Mouse (Mus musculus) c-Kit-positive CD71-positive TER-119-negative erythroid progenitor cells, embryonic 14.5 days (primary cell): ENCODE measurements at regions not wholly inside any gene's neighbourhood (a gene's known extent, or its start where the extent isn't known, plus 50 kb on each side); places are given as distances from the start of the nearest gene placed in this dataset.

ENCODE experiments used
- DNase-seq: peaks from one replicate; pipeline ENCODE4 v3.0.0-alpha.2; 2013; ENCODE audit warnings: low read depth

DNA sequence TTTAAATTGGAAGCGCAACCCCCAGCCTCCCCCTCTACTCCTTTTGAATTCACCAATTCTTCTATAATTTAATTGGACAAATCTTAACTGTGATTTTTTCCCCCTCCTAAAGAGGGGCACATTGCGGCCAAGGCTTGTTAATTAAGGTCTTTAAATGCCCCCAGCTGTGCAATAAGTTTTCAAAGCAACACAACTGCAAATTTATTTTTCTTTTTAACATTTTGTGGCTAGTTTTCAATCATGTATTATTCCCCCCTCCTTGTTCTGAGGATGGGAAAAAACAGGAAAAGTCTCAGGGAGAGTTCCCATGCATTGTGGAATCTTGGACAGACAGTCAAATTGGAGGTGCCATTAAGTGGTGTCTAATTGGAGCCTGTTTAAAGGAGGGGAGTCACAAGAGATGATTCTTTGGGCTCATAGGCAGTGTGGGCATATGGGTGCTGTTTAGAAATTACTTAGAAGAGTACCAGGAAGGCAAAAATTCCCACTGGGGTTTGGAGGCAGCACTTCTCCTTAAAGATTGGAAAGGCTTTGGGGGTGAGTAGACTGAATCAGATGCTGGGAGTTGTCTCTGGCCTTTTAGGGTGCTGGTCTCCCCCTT is 281.9 kb upstream of the Sall1 start:
- no peak for DNase-seq

DNA sequence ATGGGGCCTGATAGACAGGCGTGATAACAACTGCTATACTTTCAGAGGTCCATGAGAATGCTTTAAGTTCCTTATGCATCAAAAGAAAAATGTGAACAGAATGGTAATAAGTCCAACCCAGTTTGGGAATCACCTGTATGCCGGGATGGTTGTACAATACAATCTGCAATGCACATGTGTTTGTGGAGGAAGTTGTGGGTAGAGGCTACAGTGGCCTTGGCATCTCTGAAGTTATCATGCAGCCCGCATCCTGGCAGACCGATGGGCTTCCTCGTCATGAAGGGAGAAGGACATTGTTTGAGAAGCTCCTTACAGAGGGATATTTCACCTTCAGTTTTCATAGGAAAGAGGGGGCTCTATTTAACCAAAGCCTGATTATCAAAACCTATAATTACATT is 281.3 kb upstream of the Sall1 start:
- DNase-seq, result no peak

DNA sequence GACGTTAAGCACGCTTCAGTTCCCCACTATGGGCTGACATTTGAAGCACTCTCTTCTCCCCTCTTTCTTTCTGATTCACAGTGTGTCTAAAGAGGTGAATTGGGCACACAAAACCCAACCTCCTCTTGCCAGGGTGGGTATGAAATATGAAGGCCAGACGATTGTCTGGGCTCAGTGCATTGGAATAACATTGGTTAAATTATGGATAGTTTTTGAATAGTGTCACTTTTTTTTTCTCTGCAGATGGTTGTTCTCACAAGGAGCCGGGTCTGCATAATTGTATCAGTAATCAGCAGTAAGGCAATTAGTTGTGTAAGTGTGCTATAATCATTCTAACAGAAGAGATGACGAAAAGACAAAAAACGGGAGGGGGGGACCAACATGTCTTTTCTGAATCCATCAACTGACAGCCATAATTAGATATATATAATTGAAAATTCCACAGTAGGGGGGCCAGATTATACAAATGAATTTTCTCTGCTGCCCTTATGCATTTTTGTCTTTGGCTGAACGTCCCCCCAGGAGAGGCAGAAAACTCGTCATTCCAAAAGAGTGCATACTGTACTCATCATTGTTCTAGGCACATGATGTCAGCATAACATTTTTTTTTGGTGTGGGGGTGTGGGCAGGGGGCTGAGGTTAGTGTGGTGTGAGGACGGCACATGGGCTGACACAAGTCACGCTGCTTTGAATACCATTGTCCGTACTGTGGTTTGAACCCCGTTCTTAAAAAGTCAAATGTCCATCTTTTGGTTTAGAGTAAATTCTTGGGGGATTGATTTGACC is 280.7 kb upstream of the Sall1 start:
- no peak for DNase-seq

DNA sequence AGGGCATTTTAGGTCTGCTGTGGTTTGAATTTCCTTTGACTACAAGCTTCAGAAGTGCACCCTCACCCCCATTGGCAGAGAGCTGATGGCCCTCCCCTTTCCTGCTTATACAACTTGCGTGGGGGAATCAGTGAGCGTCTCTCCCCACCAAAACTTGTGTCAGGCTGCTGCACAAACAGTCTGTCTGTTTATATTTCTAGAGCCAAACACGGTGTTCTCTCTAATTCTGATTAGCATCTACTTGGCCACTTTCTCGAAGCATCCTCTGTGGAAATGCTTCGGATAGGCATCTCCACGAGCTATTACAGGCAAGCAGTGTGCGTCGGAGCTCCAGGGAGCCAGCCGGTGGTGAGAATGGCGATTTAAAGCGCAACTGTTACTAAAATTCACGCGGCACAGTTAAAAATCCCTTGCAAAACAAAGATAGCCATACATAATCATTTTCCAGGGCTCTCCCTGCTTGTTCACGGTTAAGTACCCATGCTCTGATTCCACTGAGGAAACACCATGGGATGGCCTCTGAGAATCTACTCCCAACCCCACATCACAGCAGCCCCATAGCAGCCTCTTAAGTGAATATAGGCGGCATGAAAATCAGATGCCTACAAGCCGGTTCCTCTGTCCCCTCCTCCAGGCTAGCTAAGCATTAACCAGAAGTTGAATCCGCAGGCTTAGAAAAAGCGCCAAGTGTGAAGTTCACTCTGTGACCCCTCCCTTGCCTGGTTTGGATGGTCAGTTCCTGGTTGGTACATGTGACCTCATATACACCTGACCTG is 273.7 kb upstream of the Sall1 start:
- DNase-seq, result no peak

DNA sequence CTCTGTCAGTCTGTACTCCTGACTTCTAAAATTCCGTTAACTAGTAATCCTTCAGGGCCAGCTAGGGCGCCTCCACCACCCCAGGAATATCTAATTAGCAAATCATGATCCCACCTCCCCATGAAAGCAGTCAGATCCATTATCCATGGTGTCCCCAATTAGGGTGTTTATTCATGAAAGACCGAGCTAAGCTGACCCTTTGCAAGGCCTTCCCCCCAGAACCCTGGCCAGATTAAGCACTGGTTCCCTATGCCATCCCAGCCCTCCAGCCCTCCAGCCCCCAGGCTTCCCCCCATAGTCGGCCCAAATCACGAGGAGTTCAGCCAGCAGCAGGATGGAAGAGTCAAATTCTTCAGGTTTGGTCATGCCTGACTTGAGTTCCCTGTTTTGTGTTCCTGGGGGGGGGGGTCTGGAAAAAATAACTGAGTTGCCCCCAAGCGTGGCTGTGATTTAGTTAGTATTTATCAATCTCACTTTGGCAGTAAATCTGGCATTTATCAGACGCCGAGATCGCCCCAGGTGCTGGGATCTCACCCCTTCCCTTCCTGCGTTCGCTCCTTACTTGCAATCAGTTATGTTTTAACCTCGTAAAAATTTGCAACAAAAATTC is 272.7 kb upstream of the Sall1 start:
- no peak for DNase-seq

DNA sequence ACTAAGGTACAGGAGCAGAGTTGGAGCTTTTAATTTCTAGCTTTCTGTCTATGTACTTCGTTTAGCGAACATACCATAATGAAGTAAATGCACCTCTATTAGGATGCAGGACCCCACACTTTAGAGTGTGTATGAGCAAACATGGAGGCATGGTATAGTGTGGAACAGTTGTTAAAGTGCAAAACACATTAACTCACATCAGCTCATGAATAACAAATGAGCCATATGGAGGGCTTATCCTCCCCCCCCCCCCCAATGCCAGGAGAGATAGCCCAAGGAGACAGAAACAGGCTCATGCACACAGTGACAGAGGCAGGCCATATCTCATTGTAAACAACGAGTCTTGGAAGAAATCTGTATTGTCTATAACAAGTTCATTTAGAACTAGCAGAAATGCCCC is 270.9 kb upstream of the Sall1 start:
- DNase-seq, result no peak

DNA sequence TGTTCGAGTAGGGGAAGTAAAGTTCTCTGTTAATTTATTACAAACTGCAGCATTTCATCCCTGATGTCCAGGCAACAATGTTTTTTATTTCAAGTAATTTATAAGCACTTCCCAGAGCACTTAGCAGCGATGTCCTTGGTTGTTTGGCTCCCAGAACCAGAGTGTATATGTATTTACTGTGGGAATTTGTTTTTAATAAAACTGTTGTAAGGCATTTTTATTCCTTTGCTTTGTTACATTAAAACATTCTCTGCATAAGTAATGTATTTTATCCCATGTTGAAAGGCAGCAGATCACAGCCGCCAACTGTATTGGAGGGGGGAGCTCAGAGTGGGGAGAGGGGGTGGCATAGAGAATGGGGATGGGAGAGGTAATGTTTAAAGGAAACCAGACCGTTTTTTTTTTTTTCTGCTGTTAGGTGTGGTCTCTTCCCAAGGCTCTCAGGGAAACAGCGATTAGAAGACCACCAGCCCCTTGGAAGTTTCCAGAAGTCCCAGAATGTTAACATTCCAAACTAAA is 266.8 kb upstream of the Sall1 start:
- DNase-seq, result no peak

DNA sequence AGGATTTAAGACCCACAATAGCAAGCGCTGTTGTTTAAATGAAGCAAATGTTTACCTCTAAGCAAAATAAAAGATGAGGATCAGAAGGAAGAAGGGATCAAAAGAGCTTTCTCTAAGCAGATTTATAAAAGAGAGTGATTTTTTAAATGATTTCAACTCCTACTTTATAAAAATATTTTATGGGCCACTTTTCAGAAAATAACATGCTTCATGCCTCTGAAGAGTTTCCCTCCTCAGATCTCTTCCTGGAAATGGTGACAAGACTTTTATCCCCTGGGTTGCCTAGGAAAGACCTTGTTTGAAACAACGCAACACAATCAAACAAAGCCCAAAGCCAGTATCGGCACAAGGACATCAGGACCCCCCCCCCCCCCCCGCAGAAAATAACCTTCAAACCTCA is 265.6 kb upstream of the Sall1 start:
- no peak for DNase-seq

DNA sequence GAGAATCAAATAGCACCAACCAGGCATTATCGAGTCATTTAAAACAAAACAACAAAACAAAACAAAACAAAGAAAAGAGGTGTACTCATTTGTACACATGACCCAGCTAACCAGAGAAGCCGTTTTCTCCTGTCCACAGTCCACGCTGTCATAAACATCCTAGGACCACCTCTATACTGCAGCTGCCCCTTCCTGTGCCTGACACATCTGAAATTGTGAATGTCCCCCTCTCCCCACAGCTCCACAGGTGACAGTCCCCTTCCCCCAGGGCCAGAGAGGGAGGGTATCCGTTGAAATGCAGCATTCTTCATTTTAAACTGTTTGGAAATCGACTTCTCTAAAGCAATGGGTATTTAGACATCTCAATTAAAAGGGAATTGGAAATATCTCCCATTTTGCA is 265.0 kb upstream of the Sall1 start:
- no peak for DNase-seq

DNA sequence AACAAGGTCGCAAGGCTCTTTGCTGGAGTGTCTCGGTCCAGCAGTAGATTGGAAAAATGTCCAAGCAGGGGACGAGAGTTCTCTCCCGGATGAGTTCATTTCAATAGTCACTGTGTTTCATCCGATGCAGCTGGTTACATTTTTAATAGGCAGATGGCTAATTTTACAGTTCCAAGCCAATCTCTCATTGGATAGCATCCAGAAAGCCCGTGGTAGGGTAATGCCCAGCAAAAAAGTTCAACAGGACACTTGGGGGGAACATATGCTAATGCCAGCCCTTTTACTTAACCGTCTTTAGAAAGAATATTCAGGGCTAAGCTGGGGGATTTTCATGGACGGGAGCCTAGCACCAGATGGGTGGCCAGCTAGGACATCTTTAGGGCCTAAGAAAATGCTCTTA is 264.6 kb upstream of the Sall1 start:
- no peak for DNase-seq

DNA sequence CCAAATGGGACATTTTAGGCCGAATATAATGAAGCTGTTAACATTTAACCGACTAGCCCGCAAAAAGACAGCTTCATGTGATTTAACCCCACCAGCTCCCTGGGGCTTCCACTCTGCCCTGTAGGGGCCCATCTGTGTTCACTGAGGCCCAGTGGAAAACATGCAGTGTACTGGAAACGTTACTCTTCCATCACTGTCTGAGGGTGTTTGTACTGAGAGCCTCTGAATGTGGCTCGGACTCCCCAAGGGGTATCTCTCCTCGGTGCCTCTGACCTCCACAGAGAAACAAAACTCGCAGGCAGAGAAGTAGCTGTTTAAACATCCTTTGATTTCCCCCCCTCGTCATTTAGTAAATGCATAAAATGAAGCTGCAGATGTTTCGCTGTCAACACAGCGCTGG is 263.6 kb upstream of the Sall1 start:
- no peak for DNase-seq

DNA sequence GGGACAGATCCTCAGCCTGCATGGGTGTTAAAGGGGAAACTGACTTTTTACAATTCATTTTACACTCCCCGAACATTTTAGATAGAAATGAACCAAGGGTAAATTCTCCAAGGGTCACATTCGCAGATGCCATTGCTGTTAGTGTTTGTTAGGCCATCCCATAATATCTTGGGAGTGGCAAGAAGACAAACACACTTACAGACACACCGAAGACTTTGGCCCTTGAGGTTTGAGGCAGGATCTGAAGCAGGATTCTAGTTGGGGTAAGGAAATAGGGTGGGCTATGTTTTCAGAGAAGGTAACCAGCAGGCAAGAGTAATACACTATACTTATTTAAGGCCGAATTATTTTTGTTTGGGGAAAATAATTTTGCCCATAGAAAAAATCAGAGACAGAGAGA is 263.1 kb upstream of the Sall1 start:
- no peak for DNase-seq

DNA sequence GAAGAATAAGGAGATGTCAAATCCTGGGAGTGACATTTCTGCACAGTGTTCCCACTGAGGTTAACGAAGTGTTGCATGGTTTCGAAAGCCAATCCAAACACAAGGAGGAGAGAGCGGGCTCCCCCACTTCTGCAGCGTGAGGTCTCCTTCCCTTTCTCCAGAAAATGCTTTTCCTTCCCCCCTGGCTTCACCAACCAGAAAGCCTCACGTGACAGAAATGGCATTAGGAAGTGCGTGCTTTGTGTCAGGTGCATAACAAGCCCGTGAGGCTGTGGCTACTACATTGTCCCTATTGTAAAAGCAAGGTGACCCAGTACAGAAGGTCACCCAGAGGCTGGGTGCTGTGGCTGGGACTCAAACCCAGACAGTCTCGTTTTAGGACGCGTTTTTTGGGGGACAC is 260.2 kb upstream of the Sall1 start:
- DNase-seq, result no peak

DNA sequence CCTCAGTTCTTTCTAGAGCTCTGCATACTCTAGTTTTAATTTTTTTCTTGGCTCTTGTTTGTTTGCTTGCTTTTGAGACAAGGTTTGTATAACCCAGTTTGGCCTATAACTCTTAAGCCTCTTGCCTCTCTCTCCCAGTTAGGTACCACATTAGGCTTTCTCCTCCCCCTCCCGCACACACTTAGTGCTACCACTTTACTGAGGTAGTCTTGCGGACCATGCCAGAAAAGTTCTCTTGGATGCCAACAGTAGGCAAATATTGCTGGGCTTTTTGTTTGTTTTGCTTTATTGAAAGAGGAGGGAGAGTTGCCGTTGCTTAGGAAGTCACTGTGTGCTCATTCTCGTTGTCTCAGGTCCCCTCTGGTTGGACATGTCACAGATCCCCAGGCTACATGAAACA is 259.4 kb upstream of the Sall1 start:
- no peak for DNase-seq

DNA sequence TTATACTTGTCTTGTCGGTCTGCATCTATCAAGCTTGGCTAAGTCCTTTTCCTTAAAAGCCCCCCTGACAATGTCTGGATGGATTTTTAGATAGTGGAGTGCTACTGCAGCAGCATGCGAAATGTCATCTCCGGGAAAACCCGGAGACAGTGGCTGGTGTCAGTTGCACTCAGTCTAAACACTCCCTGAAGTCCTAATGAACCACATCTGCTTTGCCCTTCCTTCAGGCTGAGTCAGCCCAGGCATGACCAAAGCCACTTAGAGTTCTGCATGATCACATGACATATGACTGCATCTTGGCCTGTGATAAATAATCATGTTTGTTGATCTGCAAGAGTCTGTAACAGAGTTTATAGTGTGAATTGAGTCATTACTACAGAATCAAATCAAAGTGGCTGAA is 255.7 kb upstream of the Sall1 start:
- DNase-seq, result no peak

DNA sequence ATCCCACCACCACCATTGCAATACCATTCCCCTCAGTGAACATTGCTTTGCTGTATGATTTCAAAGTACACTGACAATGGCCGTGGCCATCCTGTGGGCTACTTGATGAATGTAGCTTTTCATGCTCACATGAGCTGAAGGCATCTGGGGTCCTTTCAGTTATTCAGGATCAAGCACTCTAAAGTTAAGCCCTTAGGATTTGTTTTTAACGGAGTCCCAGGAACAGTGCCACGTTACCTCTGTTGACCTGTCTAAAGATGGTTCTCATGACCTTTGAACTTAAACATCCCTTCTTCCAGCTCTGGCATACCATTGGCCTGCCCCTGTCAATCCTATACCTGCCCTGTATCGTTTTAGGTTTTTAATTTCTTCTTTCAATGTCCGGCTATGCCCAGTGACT is 251.7 kb upstream of the Sall1 start:
- DNase-seq, result no peak

DNA sequence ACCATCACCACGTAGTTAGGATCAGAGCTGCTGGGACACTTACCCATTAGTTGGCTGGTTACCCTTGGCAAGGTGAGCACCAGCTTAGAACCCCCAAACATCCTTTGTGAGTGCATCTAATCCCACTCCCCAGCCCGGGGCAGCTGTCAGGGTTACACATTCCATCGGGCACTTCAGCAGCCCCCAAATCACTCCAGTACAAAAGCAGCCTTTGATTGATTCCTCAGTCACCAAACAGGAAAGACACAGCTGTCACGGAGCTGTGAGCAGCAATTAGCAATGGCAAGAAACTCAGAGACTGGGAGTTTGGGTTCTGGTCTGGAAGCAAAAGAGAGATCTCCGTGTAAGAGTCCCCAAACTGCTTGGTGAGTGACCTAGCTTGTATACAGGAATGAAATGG is 245.1 kb upstream of the Sall1 start:
- DNase-seq, result no peak

DNA sequence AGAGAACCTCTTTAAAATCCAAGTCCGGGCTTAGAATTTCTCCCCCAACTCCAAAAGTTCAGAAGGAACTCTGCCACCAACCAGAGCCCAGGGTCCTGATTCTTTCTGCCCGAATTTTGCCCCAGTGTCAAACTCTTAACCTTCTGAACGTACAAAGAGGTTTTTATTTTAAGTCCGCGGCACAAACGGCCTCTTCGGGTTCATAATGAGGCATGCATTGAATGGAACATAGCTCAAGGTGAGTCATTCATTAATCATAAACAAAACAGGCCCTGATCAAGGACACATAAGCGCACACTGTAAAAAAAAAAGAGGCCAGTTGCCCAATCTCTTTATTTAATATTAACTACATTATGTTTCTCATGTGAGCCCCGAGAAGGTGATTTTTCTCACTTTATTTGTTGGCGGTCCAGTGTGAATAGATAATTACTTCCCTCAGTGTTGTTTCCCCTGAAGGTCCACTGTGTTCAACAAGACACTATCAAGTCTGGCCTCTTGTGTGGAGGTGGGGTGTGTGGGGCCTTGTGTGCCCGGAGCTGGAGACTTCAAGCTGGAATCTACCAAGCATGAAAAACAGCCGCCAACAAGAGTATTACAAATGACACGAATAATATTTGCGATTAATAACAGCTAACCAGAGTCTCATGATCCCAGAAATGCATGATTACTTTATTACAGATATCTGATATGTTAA is 241.1 kb upstream of the Sall1 start:
- DNase-seq, result no peak

DNA sequence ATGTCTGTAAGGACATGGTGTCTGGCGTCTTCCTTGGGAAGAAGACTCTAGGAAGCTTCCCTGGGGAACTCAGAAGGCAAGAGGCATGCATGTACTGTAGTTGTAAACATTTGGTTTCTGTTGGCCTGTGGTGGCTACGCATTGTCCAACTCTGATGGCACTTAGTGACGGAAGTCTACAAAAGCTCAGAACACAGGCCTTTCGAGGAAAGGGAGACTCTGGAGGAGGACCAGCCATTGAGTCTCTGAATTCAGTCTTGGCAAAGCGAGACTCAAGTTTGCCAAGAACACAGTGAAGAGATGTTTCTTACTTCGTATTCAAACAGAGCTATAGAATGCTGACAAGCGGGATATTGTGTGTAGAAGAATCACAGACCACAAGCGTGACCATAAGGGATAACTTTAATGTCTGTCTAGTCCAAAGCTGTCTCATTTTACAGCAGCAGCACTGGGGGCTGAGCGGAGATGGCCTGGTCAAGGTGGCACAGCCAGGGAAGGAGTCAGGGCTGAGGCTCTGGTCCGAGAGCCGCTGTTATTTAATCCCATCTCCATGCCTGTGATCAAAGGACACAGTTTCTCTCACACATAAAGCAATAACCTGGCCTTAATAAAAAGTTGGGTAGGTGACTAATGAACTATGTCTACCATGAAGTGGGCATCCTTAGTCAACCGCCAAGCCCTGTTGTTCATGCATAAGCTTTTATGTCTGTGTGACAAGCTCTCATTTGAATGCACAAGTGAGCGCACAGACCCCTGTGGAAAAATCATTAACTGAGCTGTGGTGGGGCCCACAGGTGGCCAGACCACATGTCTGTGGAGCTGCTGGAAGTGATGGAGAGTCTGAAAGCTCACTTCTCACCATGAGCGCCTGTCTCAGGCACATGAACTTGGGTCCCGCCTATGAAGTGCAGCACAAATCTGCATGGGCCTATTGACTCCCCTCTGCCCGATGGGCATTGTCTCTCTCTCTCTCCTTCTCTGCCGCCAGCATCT is 239.4 kb upstream of the Sall1 start:
- DNase-seq, result no peak

DNA sequence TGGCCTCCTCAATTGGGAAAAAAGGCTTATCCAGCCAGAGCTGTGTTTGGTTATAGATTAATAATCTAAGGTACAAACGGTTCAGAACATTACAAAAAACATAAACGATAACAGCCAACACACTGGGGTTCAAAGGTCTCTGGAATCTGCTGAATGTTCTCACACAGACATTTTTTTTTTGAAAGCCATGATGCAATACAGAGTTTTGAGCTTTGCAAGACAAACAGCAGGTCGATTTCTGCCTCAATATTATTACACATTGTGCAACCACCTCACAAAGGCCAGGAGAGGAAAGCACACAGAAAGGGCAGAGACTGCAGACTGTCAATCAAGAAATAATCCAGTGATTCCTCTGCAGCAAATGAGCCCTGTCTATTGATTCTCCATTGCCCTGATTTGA is 235.9 kb upstream of the Sall1 start:
- no peak for DNase-seq

DNA sequence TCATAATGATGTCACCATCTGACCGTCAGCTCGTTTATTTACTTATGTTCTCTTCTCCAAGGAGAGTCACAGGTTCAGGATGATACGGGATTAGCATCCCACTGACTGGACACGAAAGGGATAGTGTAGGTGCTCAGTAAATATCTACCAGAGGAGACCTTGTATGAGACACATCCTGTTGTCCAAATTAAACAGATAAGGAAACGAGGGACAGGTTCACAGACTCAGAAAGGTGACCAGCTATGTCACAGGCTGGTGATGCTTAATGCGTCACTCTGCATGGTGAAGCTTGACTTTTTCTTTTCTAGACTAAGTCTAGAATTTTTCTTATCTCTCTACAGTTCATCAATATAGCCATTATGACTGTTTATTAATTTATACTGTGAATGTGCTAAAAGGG is 235.2 kb upstream of the Sall1 start:
- DNase-seq, result no peak
